Mouse (Mus musculus): ENCODE results near the gene Ppm1e. TPM values are rescaled to one million over a fixed set of nuclear protein-coding genes. Genes with fewer than 3 reads are reported as not detected.

Ppm1e gene
- total and polyA plus RNA-seq, 2 experiments from 2014 or later = 4.3 to 10.3 TPM

GRCm38 (mm10) chr11:87254149-87254548 is 104.7 kb downstream of the Ppm1e start:
- no peak for DNase-seq (ENCODE audit: low spot score)
- no peak overlapping the region for H3K4me2 ChIP-seq (ENCODE audit: low read depth, low read length)
- H3K4me1 ChIP-seq (ENCODE audit: control insufficient read depth, insufficient read depth) = 0 out of 2 replicates have a peak, but pooled peaks cover under 1% of the 10 kb centered on the region
- 59% methylated on average over 5 of the region's 5 CpGs for WGBS
- H3K4me3 ChIP-seq (ENCODE audit: low read depth, low read length) = no peak overlapping the region
- no peaks in the 10 kb centered on the region for H3K9me3 ChIP-seq (replicated peaks; ENCODE audit: control insufficient read depth, low read length)
- H3K36me3 ChIP-seq (replicated peaks; ENCODE audit: control insufficient read depth, insufficient read depth, low read length) = no peaks in the 10 kb centered on the region
- TF ChIP-seq EP300 (IDR thresholded peaks at IDR 0.05; ENCODE audit: low read depth) (no peak), CTCF (IDR thresholded peaks at IDR 0.05; ENCODE audit: low read depth) (no peak)
- no peak overlapping the region for H3K27ac ChIP-seq (ENCODE audit: low read depth)
- no peaks in the 10 kb centered on the region for H3K27me3 ChIP-seq (ENCODE audit: control insufficient read depth, insufficient read depth, low read length)
- no peak overlapping the region for H3K9ac ChIP-seq (replicated peaks; ENCODE audit: low read depth, low read length)
- ATAC-seq (ENCODE audit: insufficient read depth, low read depth) = no peak

- 86% methylated on average over 6 of the region's 6 CpGs for WGBS
- TF ChIP-seq CTCF (IDR thresholded peaks at IDR 0.05; ENCODE audit: low read depth) (no peak), EP300 (IDR thresholded peaks at IDR 0.05; ENCODE audit: low read depth) (no peak)
- no peak for DNase-seq (ENCODE audit: low spot score)
Observed at GRCm38 (mm10) chr11:87253294-87253693, 105.5 kb downstream of the Ppm1e start.

DNA sequence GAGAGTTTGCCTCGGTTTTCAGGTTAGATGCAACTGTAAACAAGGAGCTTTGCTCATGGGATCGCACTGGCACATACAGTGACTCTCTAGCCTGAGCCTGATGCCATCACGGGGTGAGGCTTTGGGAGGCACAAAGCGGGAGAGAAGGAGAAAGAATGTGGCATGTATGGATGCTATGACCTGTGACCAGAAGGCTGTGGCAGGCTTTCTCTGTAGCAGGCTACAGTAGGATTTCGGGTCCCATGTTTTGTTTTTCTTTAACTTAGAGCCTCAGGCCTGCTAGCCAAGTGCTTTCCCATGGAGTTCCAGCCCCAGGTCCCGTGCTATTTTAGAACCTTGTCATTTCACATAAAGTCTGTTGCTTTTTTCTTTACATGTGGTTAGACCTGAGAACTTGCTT is 108.7 kb downstream of the Ppm1e start:
- 72% methylated on average over 6 of the region's 6 CpGs for WGBS
- TF ChIP-seq CTCF (IDR thresholded peaks at IDR 0.05; ENCODE audit: low read depth) = no peak
- H3K4me3 ChIP-seq (ENCODE audit: low read depth, low read length) = no peak overlapping the region
- H3K27me3 ChIP-seq (ENCODE audit: control insufficient read depth, insufficient read depth, low read length) = no peaks in the 10 kb centered on the region
- DNase-seq (ENCODE audit: low spot score) (no peak), ATAC-seq (ENCODE audit: insufficient read depth, low read depth) (no peak)
- no peaks in the 10 kb centered on the region for H3K36me3 ChIP-seq (replicated peaks; ENCODE audit: control insufficient read depth, insufficient read depth, low read length)
- no peak overlapping the region for H3K4me2 ChIP-seq (ENCODE audit: low read depth, low read length)
- H3K9ac ChIP-seq (replicated peaks; ENCODE audit: low read depth, low read length) = no peak overlapping the region
- H3K27ac ChIP-seq (ENCODE audit: low read depth) = no peak overlapping the region
- H3K9me3 ChIP-seq (replicated peaks; ENCODE audit: control insufficient read depth, low read length) = no peaks in the 10 kb centered on the region
- H3K4me1 ChIP-seq (ENCODE audit: control insufficient read depth, insufficient read depth) = peaks cover 26% of the 10 kb centered on the region

More at GRCm38 (mm10) chr11:87253294-87253693, 105.5 kb downstream of the Ppm1e start:
- Histone ChIP-seq H3K27me3 (ENCODE audit: control insufficient read depth, insufficient read depth, low read length) (no peaks in the 10 kb centered on the region), H3K36me3 (replicated peaks; ENCODE audit: control insufficient read depth, insufficient read depth, low read length) (no peaks in the 10 kb centered on the region), H3K4me1 (ENCODE audit: control insufficient read depth, insufficient read depth) (peaks cover 3% of the 10 kb centered on the region; the same call in 1 of the 2 replicates), H3K9me3 (replicated peaks; ENCODE audit: control insufficient read depth, low read length) (no peaks in the 10 kb centered on the region), H3K9ac (replicated peaks; ENCODE audit: low read depth, low read length) (no peak overlapping the region), H3K4me3 (ENCODE audit: low read depth, low read length) (no peak overlapping the region), H3K4me2 (ENCODE audit: low read depth, low read length) (no peak overlapping the region), H3K27ac (ENCODE audit: low read depth) (no peak overlapping the region)
- ATAC-seq (ENCODE audit: insufficient read depth, low read depth) = no peak

- peak overlapping the region; percentile 74 for H3K27ac ChIP-seq (ENCODE audit: low read depth)
- peak; percentile 74 for DNase-seq (ENCODE audit: low spot score)
Observed at GRCm38 (mm10) chr11:87247494-87247866, 111.3 kb downstream of the Ppm1e start.

DNA sequence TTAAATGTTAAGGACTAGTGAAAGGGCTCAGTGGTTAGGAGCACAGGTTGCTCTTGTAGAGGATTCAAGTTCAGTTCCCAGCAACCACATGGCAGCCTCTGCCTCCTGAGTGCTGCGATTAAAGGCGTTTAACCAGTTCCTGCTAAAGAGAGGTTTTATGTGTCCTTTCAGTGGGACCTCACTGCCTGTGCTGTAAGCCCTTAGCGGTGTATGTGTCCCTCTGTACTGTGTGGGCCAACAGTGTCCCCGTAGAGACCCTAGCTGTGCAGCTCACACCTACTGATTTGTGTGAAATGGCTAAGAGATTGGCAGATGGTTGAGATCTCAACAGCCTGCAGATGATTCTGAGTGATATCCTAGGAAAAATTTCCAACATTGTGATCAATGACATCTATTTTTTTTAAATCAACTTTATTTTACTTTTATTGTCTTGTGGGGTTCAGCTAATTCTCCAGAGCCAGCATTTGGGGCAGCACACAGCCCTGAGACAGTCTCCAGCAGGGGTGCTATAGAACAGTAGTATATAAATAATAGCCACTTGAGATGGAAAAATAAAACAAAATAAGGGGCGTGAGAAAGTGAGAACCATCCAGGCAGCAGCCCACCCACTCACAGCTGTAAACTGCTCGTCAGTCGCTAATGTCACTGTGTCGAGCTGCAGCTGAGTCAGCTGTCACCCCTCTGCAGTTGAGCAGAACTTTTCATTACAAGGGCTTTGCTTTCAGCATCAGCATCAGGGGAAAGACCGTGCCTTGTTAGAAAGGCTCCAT is 111.9 kb downstream of the Ppm1e start:
- no peak overlapping the region for H3K4me3 ChIP-seq (ENCODE audit: low read depth, low read length)
- ATAC-seq (ENCODE audit: insufficient read depth, low read depth) = peak; percentile 59
- H3K4me1 ChIP-seq (ENCODE audit: control insufficient read depth, insufficient read depth) = peaks cover 26% of the 10 kb centered on the region

More at GRCm38 (mm10) chr11:87247494-87247866, 111.3 kb downstream of the Ppm1e start:
- Histone ChIP-seq H3K4me3 (ENCODE audit: low read depth, low read length) (no peak overlapping the region), H3K36me3 (replicated peaks; ENCODE audit: control insufficient read depth, insufficient read depth, low read length) (no peaks in the 10 kb centered on the region), H3K9ac (replicated peaks; ENCODE audit: low read depth, low read length) (no peak overlapping the region), H3K4me1 (ENCODE audit: control insufficient read depth, insufficient read depth) (peaks cover 26% of the 10 kb centered on the region), H3K27me3 (ENCODE audit: control insufficient read depth, insufficient read depth, low read length) (no peaks in the 10 kb centered on the region), H3K9me3 (replicated peaks; ENCODE audit: control insufficient read depth, low read length) (no peaks in the 10 kb centered on the region), H3K4me2 (ENCODE audit: low read depth, low read length) (peak overlapping the region; percentile 16; the same call in 1 of the 2 replicates)
- TF ChIP-seq EP300 (IDR thresholded peaks at IDR 0.05; ENCODE audit: low read depth) (0 out of 2 replicates have a peak, but pooled peaks have one; percentile 22), CTCF (IDR thresholded peaks at IDR 0.05; ENCODE audit: low read depth) (no peak)
- 27% methylated on average over 5 of the region's 5 CpGs for WGBS
- peak; percentile 91 for ATAC-seq (ENCODE audit: insufficient read depth, low read depth)

More for the DNA sequence above, 111.9 kb downstream of the Ppm1e start:
- Histone ChIP-seq H3K27me3 (ENCODE audit: control insufficient read depth, insufficient read depth, low read length) (no peaks in the 10 kb centered on the region), H3K9ac (replicated peaks; ENCODE audit: low read depth, low read length) (no peak overlapping the region), H3K36me3 (replicated peaks; ENCODE audit: control insufficient read depth, insufficient read depth, low read length) (no peaks in the 10 kb centered on the region), H3K9me3 (replicated peaks; ENCODE audit: control insufficient read depth, low read length) (no peaks in the 10 kb centered on the region), H3K4me2 (ENCODE audit: low read depth, low read length) (peak overlapping the region; percentile 16; the same call in 1 of the 2 replicates), H3K27ac (ENCODE audit: low read depth) (peak overlapping the region; percentile 74)
- 37% methylated on average over 9 of the region's 9 CpGs for WGBS
- DNase-seq (ENCODE audit: low spot score) = no peak
- TF ChIP-seq EP300 (IDR thresholded peaks at IDR 0.05; ENCODE audit: low read depth) (no peak), CTCF (IDR thresholded peaks at IDR 0.05; ENCODE audit: low read depth) (peak; percentile 36)

All from heart, postnatal 0 days (tissue).